In the genomic region with DNA sequence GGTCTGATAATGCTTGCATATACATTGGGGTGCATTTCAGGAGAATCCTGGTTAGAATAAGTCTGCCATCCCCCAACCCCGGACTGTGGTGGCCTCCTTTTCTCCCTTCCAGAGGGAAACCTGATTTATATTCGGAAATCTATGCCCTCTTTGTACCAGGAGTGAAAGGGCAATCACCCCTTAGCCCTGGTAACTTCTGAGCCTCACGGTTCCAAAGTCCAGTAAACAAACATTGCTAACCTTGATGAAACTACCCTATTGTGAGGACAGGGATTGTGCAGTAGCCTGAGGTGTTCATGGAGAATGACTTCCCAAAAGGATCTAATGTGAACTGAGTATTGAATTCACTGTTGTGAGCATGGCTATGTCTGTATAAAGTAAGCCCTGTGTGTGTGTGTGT, we compare ENCODE assay signal across 11 mouse cellular contexts. TPM values are rescaled to one million over a fixed set of nuclear protein-coding genes. Genes with fewer than 3 reads are reported as not detected.
"Had no signal": no experiment of that assay in that cellular context is flagged by ENCODE, and none has a peak within 500 bp of the region (broad histone marks: within the 10 kb centered on the region; RNA-seq: fewer than 3 reads in every experiment).

No protein-coding gene starts in this region.

- H3K36me3 ChIP-seq: limb, embryonic 13.5 days; midbrain, embryonic 12.5 days; neural tube, embryonic 13.5 days had no signal

- H3K27ac ChIP-seq: hindbrain, embryonic 14.5 days; limb, embryonic 13.5 days; midbrain, embryonic 12.5 days; neural tube, embryonic 13.5 days had no signal

- H3K9me3 ChIP-seq: limb, embryonic 13.5 days; midbrain, embryonic 12.5 days; neural tube, embryonic 13.5 days had no signal

- H3K9ac ChIP-seq: hindbrain, embryonic 14.5 days; limb, embryonic 13.5 days; midbrain, embryonic 12.5 days; neural tube, embryonic 13.5 days had no signal

- H3K4me1 ChIP-seq: midbrain, embryonic 12.5 days; neural tube, embryonic 13.5 days had no signal

- H3K4me3 ChIP-seq: limb, embryonic 13.5 days; midbrain, embryonic 12.5 days; neural tube, embryonic 13.5 days had no signal

- ATAC-seq: intestine, embryonic 16.5 days; midbrain, embryonic 16.5 days had no signal

- H3K4me2 ChIP-seq: hindbrain, embryonic 14.5 days; limb, embryonic 13.5 days; midbrain, embryonic 12.5 days; neural tube, embryonic 13.5 days had no signal

- DNase-seq: layer of hippocampus, adult 9-11 months; left cerebral cortex, postnatal 4 days; lung, adult 18-20 months; retina, postnatal 1 day had no signal

RNA-seq across cellular contexts. Expression of a gene that starts 5.4 kb away (rescaled TPM):
- total RNA-seq: megakaryocyte-erythroid progenitor cell, adult 5-6 weeks had no signal
